Mouse (Mus musculus) retina, postnatal 7 days (tissue): ENCODE measurements around the gene Ddr2.

Experiments
- DNase-seq: peaks from one replicate; pipeline ENCODE4 v3.0.0-alpha.2; 2012; ENCODE audit warnings: low read depth, low spot score

The Ddr2 gene

DNA sequence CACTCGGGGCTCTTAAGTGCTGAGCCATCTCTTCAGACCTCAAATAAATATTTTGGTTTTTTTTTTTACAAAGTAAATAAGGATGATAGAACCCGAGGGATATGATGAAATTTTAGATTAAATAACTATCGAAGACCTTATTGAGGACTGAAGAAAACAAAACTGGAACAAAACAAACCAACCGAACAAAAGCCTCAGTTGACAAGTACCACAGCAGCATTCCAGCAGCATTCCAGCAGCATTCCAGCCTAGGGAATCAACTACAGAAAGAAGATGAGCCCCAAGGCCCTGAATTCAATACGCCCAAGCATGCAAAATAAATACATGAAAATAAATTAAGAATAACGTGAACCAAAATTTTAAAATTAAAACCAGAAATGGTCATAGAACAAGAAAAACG, 160.6 kb downstream of the Ddr2 start:
- no peak for DNase-seq

DNA sequence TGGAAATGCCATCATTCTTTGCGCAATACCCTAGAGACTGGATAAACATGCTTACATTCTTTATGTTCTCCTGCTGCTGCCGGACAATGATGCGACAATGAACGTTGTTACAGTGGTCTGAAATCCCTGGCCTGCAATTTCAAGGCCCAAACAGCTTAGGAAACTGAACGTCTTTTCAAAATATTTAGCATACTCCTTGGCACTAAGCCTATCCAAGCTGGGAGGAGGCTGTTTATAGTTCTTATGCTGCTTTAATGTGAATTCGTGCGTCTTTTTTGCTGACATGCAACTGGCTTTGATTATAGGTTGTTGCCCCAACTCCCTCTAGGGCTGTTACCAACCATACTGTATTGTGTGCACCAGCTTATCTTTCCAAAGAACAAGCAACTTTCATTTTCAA, 161.7 kb downstream of the Ddr2 start:
- DNase-seq: no peak

GRCm38 (mm10) chr1:169948280-169948679, 162.3 kb downstream of the Ddr2 start:
- DNase-seq: no peak

- DNase-seq: no peak
These were observed 162.9 kb downstream of the Ddr2 start for GRCm38 (mm10) chr1:169947654-169948053.

GRCm38 (mm10) chr1:169946004-169946403, 164.6 kb downstream of the Ddr2 start:
- no peak for DNase-seq

GRCm38 (mm10) chr1:169939345-169939744, 171.2 kb downstream of the Ddr2 start:
- peak; percentile 33 for DNase-seq

DNA sequence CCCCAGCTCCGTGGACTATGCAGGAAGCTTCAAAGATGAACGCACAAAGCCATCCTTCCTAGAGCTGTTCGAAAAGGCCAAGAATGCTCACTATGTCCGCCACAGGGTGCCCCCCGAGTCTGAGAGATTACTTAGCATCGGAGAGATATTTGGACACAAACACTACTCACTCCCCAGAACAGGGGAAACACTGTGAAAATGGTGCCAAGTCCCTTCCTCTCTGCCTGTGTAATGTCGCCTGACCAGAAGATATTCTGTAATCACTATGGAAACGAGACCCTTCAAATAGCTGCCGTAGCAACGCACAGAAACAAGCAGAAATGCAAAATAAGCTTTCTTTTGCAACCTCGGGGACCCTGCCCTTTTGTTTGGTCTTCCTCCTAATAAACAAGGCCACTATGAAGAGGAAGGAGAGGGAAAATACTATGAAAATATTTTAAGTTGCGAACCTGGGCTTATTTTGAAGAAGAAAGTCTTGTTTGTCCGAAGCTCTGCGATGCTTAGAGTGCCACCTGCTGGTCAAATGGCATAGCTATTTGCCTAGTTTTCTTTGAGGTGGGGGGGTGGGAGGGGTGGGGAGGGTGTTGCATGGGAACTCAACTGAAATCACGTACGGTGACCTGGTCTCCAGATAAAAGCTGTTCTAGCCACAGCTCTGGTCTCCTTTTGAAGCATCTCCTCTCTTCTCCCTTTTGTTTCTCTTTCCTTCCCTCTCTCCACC, 176.4 kb downstream of the Ddr2 start:
- peak; percentile 39 for DNase-seq

DNA sequence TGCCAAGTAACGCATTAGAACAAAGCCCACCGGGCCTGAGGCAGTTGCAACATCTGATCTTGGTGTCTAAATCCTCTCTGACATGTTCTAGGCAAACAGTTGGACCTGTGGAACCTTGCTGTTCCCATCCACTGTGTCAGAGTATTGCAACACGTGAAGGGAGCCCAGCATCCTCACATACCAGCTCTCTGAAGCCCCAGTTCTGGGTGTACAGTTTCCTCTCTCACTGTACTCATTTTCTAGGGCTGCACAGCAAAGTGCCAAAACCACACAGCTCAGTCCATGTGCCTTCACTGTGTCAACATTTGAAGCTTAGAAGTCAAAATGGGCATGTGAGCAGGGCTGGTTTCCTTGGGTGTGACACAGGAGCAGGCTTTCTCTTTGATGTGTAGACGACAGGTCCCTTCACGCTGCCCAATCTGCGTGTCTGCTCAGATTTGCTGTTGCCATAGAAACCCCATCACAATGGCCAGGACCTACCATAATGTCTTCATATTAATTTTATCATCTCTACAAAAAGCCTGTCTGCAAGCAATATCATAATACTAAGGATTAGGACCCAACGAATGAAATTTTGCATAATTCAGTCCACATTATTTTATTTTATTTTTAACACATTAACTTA, 178.3 kb downstream of the Ddr2 start:
- DNase-seq: no peak

GRCm38 (mm10) chr1:169931698-169932097, 178.9 kb downstream of the Ddr2 start:
- no peak for DNase-seq

- no peak for DNase-seq
These were observed 182.0 kb downstream of the Ddr2 start, which contains the start of gene Ccdc190 for GRCm38 (mm10) chr1:169928454-169928971. TSS of gene Ccdc190 (plus strand) at chr1:169928648.

GRCm38 (mm10) chr1:169927753-169928369, 182.7 kb downstream of the Ddr2 start:
- no peak for DNase-seq

DNA sequence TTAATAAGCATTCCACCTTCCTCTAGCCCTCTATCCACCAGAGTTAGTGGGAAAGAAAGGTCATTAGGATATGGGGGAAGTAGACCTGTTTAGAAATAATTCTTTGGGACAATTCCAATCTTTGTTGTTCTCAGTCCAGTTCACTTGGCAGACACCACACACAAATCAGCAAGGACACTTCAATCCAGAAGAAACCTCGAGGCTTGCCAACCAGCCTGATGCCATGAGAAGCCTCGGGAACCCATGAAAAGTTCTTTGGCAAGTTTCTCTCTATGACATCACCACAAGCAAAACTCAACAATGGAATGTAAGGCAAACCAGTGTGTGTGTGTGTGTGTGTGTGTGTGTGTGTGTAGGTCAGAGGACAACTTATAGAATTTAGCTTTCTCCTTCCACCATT, 186.0 kb downstream of the Ddr2 start:
- DNase-seq: no peak
